Mouse (Mus musculus): ENCODE measurements around the gene Rapsn.
A peak's percentile ranks its signal among the peaks of the same experiment; 100 is the strongest.

The Rapsn gene

DNA sequence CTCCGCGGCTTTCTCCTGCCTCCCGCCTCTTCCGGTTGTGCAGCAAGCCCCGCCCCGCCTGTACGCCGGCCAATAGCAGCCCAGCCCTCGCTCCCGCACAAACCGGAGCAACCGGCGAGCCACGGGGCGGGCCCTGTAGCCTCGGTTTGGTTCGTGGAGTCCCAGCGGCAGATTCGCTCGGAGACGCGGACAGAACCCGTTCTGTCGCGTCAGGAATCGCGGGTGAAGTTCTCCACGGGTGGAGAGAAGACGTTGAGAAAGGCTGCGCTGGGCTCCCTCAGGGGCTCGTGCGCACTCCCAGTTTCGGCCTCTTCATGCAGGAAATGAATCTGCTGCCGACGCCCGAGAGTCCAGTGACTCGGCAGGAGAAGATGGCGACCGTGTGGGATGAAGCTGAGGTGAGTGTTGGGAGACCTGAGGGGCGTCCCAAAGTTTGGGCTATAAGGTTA lies 18.5 kb downstream of the Rapsn start, which contains the start of gene Psmc3:
TSS of gene Psmc3 (plus strand) at position 76 of the 449 bp plus-strand sequence.
- DNase-seq, result peak; percentile 97

DNA sequence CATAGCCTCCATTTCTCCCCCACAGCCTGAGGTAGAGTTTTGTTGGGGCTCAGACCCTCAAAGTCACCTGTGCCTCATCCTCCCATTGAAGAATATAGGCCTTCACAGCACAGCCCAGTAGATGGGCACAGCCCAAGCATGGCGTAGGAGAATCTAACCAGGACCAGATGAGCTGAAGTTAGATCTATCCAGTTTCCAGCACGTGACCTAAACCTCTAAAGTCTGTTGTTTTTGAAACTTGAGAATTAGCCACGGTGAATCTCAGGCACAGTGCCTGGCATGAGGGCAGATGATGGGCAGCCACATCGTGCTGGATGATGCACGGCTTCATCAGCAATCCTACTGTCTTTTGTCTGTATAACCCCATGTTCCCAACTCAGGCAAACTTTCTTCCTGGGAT lies 23.0 kb downstream of the Rapsn start:
- no peak for DNase-seq

DNA sequence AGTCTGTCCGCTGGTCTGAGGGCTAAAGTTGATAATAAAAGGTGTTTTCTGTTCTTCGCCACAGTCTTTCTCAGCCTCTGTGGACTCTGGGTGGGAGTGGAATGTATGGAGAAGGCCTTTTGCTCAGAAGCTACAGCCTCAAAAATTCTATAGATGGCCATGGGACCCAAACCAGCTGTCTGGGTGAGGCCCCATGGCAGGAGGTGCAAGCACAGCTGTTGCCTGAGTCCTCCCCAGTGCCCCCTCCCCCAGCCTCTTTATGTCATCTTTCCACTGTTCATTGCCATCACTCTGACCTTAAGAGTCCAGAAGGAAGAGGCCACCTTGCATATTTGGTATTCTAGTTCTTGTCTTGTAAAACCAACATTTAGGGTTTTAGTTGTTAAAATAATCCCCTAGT lies 24.0 kb downstream of the Rapsn start:
- no peak for DNase-seq

- DNase-seq, result peak; percentile 51
These were observed 25.3 kb downstream of the Rapsn start for GRCm38 (mm10) chr2:91060544-91061355.

GRCm38 (mm10) chr2:91061849-91062481 lies 26.5 kb downstream of the Rapsn start:
- peak; percentile 58 for DNase-seq

GRCm38 (mm10) chr2:91062779-91063606 lies 27.6 kb downstream of the Rapsn start:
- DNase-seq, result no peak

- DNase-seq, result no peak
These were observed 28.8 kb downstream of the Rapsn start for GRCm38 (mm10) chr2:91064211-91064610.

DNA sequence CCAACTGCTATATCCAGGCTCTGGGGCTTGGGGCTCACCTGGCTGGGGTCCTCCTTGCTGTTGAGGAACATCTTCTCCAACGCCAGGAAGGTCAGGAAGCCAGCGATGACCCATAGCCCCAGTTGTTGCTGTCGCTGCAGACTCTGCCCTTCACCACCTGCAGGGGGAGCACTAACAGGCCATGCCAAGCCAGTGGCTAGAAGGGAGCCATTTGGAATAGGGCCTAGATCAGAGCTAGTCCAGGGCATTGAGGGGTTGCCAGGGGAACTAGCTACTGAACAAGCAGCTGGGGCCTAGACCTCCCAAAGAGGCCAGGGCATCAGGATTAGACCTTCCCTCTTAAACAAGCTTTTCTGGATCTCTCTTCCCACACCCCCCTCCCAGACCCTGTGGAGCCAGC lies 30.1 kb downstream of the Rapsn start:
- DNase-seq, result peak; percentile 53

- DNase-seq, result no peak
These were observed 31.0 kb downstream of the Rapsn start for GRCm38 (mm10) chr2:91066455-91066854.

DNA sequence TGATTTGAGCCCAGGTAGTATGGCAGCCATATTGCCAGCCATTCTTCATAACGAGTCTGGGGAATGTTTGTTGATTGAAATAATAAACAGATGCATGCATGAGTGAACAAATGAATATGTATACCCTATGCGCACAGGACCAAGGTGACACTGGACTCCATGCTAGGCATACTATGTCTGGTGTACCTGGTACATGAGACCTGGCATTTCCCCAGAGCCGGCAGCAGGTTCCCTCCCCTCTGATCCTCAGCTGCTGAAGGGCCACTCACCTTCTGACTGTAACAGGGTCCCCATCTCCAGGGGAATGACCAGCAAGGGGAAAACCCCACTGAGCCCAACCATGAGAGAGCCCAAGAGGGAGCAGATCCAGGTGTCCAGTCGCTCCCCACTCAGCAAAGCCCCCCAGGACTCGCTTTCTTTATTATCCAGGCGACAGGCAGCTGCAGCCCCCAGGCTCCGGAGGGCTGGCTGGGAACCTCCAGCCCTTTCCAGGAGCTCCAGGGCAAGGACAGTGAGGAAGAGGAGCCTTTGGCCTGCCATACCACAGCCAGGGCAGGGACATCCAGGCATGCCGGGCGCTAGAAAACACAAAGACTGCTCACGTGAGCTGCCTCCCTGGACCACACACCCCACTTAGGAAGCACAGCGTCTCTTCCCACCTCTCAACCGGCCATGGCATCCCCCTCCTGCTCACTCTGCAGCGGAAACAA lies 32.9 kb downstream of the Rapsn start:
- DNase-seq, result no peak

GRCm38 (mm10) chr2:91068872-91069165 lies 33.4 kb downstream of the Rapsn start:
- no peak for DNase-seq

DNA sequence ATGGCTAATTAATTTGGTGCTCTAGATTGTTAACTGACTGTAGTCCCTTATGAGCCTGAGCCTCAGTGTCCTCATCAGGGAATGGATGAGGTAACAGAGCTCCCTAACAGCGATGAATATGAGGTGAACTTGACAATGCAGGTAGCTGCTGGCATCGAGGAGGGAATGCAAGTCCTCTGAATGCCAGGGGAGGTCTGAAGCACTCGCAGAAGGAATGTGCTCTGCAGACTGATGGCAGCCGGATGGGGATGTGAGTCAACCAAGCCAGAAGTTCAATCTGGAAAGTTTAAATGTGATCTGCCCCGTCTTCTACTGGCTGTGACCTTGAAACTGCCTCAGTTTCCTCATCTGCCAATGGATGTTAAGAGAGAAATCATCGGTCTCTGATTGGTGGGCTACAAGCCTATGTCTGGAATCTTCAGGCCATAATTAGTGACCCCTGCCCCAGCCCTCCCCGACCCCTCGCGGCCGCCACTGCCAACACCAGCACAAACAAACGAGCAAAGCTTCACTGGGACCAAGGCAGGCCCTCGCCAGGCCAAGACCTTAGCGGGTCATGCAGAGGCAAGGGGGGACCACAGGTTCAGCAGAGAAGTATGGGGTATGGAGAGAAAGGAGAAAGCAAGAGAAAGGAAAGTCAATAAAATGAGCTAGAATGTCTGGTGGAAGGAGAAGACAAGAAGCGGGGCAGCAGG lies 34.0 kb downstream of the Rapsn start:
- DNase-seq, result peak; percentile 42

DNA sequence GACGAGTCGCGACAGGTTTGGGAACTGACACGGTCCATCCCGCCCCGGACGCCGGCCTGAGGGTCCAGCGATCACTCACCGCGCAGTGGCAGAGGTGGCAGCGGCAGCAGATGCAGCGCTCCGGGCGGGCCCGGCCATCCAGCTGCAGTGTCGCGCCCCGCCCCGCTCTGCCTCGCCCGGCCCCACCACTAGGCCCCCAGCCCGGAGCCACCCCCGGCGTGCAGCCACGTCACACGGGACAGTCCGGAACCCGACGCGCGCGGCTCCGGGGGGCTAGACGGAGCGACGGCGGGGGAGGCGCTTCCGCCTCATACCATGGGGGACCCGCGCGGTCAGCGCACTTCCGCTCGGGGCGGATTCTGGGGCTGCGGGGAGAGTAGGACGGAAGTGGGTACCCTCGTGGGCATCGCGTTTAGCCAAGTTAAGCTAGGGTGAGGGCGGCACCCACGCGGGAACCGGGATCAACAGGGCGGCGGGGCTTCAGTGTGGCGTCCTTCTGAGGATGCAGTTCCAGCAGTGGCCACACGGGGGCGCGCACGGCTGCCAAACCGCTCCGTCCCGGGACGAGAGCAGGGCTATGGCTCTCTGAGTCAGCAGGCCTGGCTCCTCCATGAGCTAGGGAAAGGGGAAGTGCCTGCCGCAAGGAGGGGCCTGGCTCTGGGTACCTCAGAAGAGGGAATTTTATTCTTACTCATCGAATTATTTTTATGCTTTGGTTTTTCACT lies 34.8 kb downstream of the Rapsn start, which contains the start of gene Slc39a13:
TSS of gene Slc39a13 (minus strand) at position 342 of the 725 bp plus-strand sequence.
- DNase-seq, result peak; percentile 97

DNA sequence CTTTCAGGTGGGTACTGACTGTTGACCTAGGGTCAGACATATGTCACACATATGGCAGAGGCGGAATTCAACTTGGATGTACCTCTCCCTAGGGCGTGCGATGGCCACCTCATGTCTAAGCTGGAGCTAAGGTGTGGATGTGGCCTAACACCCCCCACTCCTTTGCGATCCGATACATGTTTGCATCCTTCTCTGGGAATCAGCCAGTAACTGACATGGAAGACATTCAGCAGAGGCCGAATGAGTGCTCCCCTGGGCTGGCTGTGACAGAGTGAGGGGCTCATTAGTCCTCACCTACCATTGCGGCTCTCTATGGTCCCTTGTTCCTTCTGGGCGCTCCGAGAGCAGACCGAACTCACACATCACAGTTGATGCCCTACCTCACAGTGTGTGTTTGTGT lies 35.6 kb downstream of the Rapsn start:
- DNase-seq, result no peak

GRCm38 (mm10) chr2:91072092-91072491 lies 36.7 kb downstream of the Rapsn start:
- no peak for DNase-seq

DNA sequence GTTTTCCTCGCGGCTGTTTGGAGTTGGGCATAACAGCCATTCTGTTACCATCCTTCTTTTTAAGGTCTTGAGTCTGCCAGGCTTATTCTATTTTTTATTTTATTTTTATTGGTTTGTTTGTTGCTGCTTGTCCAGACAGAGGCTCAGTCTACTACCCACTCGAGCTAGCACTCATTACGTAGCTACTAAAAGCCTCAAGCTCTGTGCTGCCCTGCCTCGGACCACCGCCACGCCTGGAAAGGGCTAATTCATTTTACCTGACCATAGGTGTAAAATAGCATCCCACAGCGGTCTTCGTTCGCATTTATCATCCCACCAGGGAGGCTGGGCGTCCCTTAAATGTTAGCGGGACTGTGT lies 42.5 kb downstream of the Rapsn start:
- DNase-seq, result no peak

GRCm38 (mm10) chr2:91078314-91079025 lies 43.0 kb downstream of the Rapsn start:
- DNase-seq, result no peak

DNA sequence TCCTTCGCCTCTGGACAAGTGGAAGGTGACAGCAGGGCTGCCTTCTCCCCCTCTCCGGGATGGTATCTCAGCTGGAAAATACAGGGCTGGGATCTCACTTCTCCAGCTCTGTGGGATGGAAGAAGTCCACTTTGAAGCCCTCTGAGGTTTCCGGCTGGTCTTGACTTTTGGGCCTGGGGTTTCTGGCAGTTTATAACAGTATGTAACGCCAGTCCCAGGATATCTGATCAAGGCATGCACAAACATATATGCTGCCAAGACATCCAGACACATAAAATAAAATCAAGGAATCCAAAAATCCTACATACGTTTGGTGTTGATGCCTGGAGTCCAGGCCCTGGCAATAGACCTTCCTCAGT lies 43.6 kb downstream of the Rapsn start:
- DNase-seq, result no peak

GRCm38 (mm10) chr2:91080784-91081513 lies 45.5 kb downstream of the Rapsn start:
- no peak for DNase-seq
